Mouse (Mus musculus): ENCODE measurements at regions not wholly inside any gene's neighbourhood (a gene's known extent, or its start where the extent isn't known, plus 50 kb on each side); places are given as distances from the start of the nearest gene placed in this dataset.

GRCm38 (mm10) chr10:56914103-56914502 lies 537.0 kb downstream of the Gja1 start:
- no peaks in the 10 kb centered on the region for H3K36me3 ChIP-seq
- no peaks in the 10 kb centered on the region for H3K4me1 ChIP-seq
- peak overlapping the region; percentile 77 for H3K27ac ChIP-seq
- no peak overlapping the region for H3K4me3 ChIP-seq
- no peaks in the 10 kb centered on the region for H3K9me3 ChIP-seq
- no peaks in the 10 kb centered on the region for H3K27me3 ChIP-seq
- ATAC-seq (ENCODE audit: insufficient number of reproducible peaks, low FRiP score, low TSS enrichment, low read depth) = no peak
- no peak overlapping the region for H3K9ac ChIP-seq
- WGBS = 67% methylated on average over 5 of the region's 5 CpGs
- H3K4me2 ChIP-seq = no peak overlapping the region

GRCm38 (mm10) chr10:56918412-56918811 lies 541.3 kb downstream of the Gja1 start:
- no peak overlapping the region for H3K4me2 ChIP-seq
- peaks cover 13% of the 10 kb centered on the region for H3K4me1 ChIP-seq
- H3K27ac ChIP-seq = no peak overlapping the region
- H3K9me3 ChIP-seq = no peaks in the 10 kb centered on the region
- no peak overlapping the region for H3K4me3 ChIP-seq
- no peaks in the 10 kb centered on the region for H3K27me3 ChIP-seq
- WGBS = 75% methylated on average over 5 of the region's 5 CpGs
- H3K9ac ChIP-seq = no peak overlapping the region
- no peaks in the 10 kb centered on the region for H3K36me3 ChIP-seq
- ATAC-seq (ENCODE audit: insufficient number of reproducible peaks, low FRiP score, low TSS enrichment, low read depth) = no peak

GRCm38 (mm10) chr10:56920711-56921672 lies 543.9 kb downstream of the Gja1 start:
- peak overlapping the region; percentile 79 for H3K27ac ChIP-seq
- H3K9ac ChIP-seq = no peak overlapping the region
- no peaks in the 10 kb centered on the region for H3K36me3 ChIP-seq
- no peaks in the 10 kb centered on the region for H3K9me3 ChIP-seq
- H3K4me1 ChIP-seq = peaks cover 13% of the 10 kb centered on the region
- WGBS = 15% methylated on average over 20 of the region's 20 CpGs
- no peaks in the 10 kb centered on the region for H3K27me3 ChIP-seq
- peak overlapping the region; percentile 43 for H3K4me2 ChIP-seq
- peak; percentile 55 for ATAC-seq (ENCODE audit: insufficient number of reproducible peaks, low FRiP score, low TSS enrichment, low read depth)
- H3K4me3 ChIP-seq = peak overlapping the region; percentile 20

GRCm38 (mm10) chr10:56935174-56935573 lies 551.0 kb upstream of the Hsf2 start:
- WGBS = 63% methylated on average over 4 of the region's 4 CpGs
- Histone ChIP-seq H3K27ac (no peak overlapping the region), H3K4me3 (no peak overlapping the region), H3K4me1 (no peaks in the 10 kb centered on the region), H3K27me3 (no peaks in the 10 kb centered on the region), H3K36me3 (no peaks in the 10 kb centered on the region), H3K9me3 (no peaks in the 10 kb centered on the region), H3K4me2 (no peak overlapping the region), H3K9ac (no peak overlapping the region)
- no peak for ATAC-seq (ENCODE audit: insufficient number of reproducible peaks, low FRiP score, low TSS enrichment, low read depth)

- Histone ChIP-seq H3K27ac (no peak overlapping the region), H3K27me3 (no peaks in the 10 kb centered on the region), H3K4me2 (no peak overlapping the region), H3K4me1 (no peaks in the 10 kb centered on the region), H3K9ac (no peak overlapping the region), H3K4me3 (no peak overlapping the region), H3K9me3 (no peaks in the 10 kb centered on the region), H3K36me3 (no peaks in the 10 kb centered on the region)
- no peak for ATAC-seq (ENCODE audit: insufficient number of reproducible peaks, low FRiP score, low TSS enrichment, low read depth)
- WGBS = 38% methylated on average over 4 of the region's 4 CpGs
Observed at GRCm38 (mm10) chr10:56941972-56942371, 544.2 kb upstream of the Hsf2 start.

- Histone ChIP-seq H3K4me2 (no peak overlapping the region), H3K27ac (no peak overlapping the region), H3K9ac (no peak overlapping the region), H3K36me3 (no peaks in the 10 kb centered on the region), H3K27me3 (no peaks in the 10 kb centered on the region), H3K4me3 (no peak overlapping the region), H3K9me3 (no peaks in the 10 kb centered on the region), H3K4me1 (no peaks in the 10 kb centered on the region)
- WGBS = 68% methylated on average over 5 of the region's 5 CpGs
- ATAC-seq (ENCODE audit: insufficient number of reproducible peaks, low FRiP score, low TSS enrichment, low read depth) = no peak
Observed at GRCm38 (mm10) chr10:56944434-56945145, 541.6 kb upstream of the Hsf2 start.

GRCm38 (mm10) chr10:56956728-56957127 lies 529.5 kb upstream of the Hsf2 start:
- H3K9ac ChIP-seq = no peak overlapping the region
- WGBS = 79% methylated on average over 2 of the region's 2 CpGs

GRCm38 (mm10) chr10:56962096-56962807 lies 523.9 kb upstream of the Hsf2 start:
- Histone ChIP-seq H3K4me2 (no peak overlapping the region), H3K4me3 (no peak overlapping the region), H3K4me1 (no peaks in the 10 kb centered on the region), H3K36me3 (no peaks in the 10 kb centered on the region), H3K9ac (no peak overlapping the region), H3K9me3 (no peaks in the 10 kb centered on the region), H3K27ac (no peak overlapping the region), H3K27me3 (no peaks in the 10 kb centered on the region)
- whole genome bisulfite sequencing = 78% methylated on average over 4 of the region's 4 CpGs
- ATAC-seq (ENCODE audit: insufficient number of reproducible peaks, low FRiP score, low TSS enrichment, low read depth) = no peak

More at GRCm38 (mm10) chr10:56956728-56957127, 529.5 kb upstream of the Hsf2 start:
- Histone ChIP-seq H3K9me3 (no peaks in the 10 kb centered on the region), H3K4me1 (no peaks in the 10 kb centered on the region), H3K4me2 (no peak overlapping the region), H3K4me3 (no peak overlapping the region), H3K27ac (no peak overlapping the region), H3K27me3 (no peaks in the 10 kb centered on the region), H3K36me3 (no peaks in the 10 kb centered on the region)
- no peak for ATAC-seq (ENCODE audit: insufficient number of reproducible peaks, low FRiP score, low TSS enrichment, low read depth)

- Histone ChIP-seq H3K4me2 (no peak overlapping the region), H3K4me3 (no peak overlapping the region), H3K9ac (no peak overlapping the region), H3K27ac (no peak overlapping the region), H3K27me3 (no peaks in the 10 kb centered on the region), H3K36me3 (no peaks in the 10 kb centered on the region), H3K4me1 (no peaks in the 10 kb centered on the region), H3K9me3 (no peaks in the 10 kb centered on the region)
- no peak for ATAC-seq (ENCODE audit: insufficient number of reproducible peaks, low FRiP score, low TSS enrichment, low read depth)
- WGBS = 45% methylated on average over 3 of the region's 3 CpGs
Observed at GRCm38 (mm10) chr10:56963215-56963614, 523.0 kb upstream of the Hsf2 start.

GRCm38 (mm10) chr10:56968913-56969312 lies 517.3 kb upstream of the Hsf2 start:
- WGBS = 59% methylated on average over 1 of the region's 1 CpGs
- Histone ChIP-seq H3K27me3 (no peaks in the 10 kb centered on the region), H3K36me3 (no peaks in the 10 kb centered on the region), H3K27ac (no peak overlapping the region), H3K9ac (no peak overlapping the region), H3K9me3 (no peaks in the 10 kb centered on the region), H3K4me2 (no peak overlapping the region), H3K4me1 (no peaks in the 10 kb centered on the region), H3K4me3 (no peak overlapping the region)
- ATAC-seq (ENCODE audit: insufficient number of reproducible peaks, low FRiP score, low TSS enrichment, low read depth) = no peak

GRCm38 (mm10) chr10:56974812-56975211 lies 511.4 kb upstream of the Hsf2 start:
- Histone ChIP-seq H3K9ac (no peak overlapping the region), H3K9me3 (no peaks in the 10 kb centered on the region), H3K4me2 (no peak overlapping the region), H3K27ac (no peak overlapping the region), H3K36me3 (no peaks in the 10 kb centered on the region), H3K4me3 (no peak overlapping the region), H3K4me1 (peaks cover 4% of the 10 kb centered on the region; the same call in 1 of the 2 replicates), H3K27me3 (no peaks in the 10 kb centered on the region)
- no peak for ATAC-seq (ENCODE audit: insufficient number of reproducible peaks, low FRiP score, low TSS enrichment, low read depth)
- 88% methylated on average over 5 of the region's 5 CpGs for WGBS
